Mouse (Mus musculus): ENCODE measurements at regions not wholly inside any gene's neighbourhood (a gene's known extent, or its start where the extent isn't known, plus 50 kb on each side); places are given as distances from the start of the nearest gene placed in this dataset.

GRCm38 (mm10) chr14:76188105-76188645, 77.5 kb downstream of the Nufip1 start:
- TF ChIP-seq EP300 (IDR thresholded peaks at IDR 0.05; ENCODE audit: low read depth in 1 of 2, low read length in 2 of 2): no peak
- no peak for TF ChIP-seq MXI1 (IDR thresholded peaks at IDR 0.05; ENCODE audit: low read depth, low read length)
- TF ChIP-seq SIN3A (IDR thresholded peaks at IDR 0.05; ENCODE audit: low read length): no peak
- no peak for TF ChIP-seq BHLHE40 (IDR thresholded peaks at IDR 0.05; ENCODE audit: borderline replicate concordance, low read depth, low read length)
- no peak for TF ChIP-seq KAT2A (conservative IDR thresholded peaks at IDR 0.05; ENCODE audit: low read depth, low read length)
- TF ChIP-seq NRF1 (IDR thresholded peaks at IDR 0.05; ENCODE audit: insufficient read depth, low read depth, low read length, poor library complexity, severe bottlenecking): no peak
- TF ChIP-seq MEF2A (IDR thresholded peaks at IDR 0.05; ENCODE audit: extremely low read depth, insufficient replicate concordance, low read depth, low read length, poor library complexity, severe bottlenecking): no peak
- no peak for TF ChIP-seq POLR2AphosphoS2 (IDR thresholded peaks at IDR 0.05; ENCODE audit: low read length)
- TF ChIP-seq ZC3H11A (IDR thresholded peaks at IDR 0.05; ENCODE audit: low read depth, low read length): no peak
- no peak for TF ChIP-seq MYC (IDR thresholded peaks at IDR 0.05; ENCODE audit: low read depth, low read length)

GRCm38 (mm10) chr14:76195324-76195723, 84.6 kb downstream of the Nufip1 start:
- no peak overlapping the region for H3K27ac ChIP-seq (ENCODE audit: control insufficient read depth, low read depth, low read length)
- H3K4me3 ChIP-seq (ENCODE audit: control insufficient read depth in 1 of 2, insufficient read depth in 1 of 2, low read depth in 2 of 2, low read length in 2 of 2): no peak overlapping the region
- no peaks in the 10 kb centered on the region for H3K9me3 ChIP-seq (replicated peaks; ENCODE audit: insufficient read depth, low read length)
- peaks cover 0 to 2% of the 10 kb centered on the region in 2 experiments; a peak in 2 of 4 replicates for H3K27me3 ChIP-seq (ENCODE audit: control insufficient read depth in 1 of 2, insufficient read depth in 2 of 2, low read length in 2 of 2)
- no peaks in the 10 kb centered on the region for H3K36me3 ChIP-seq (ENCODE audit: control insufficient read depth in 1 of 2, insufficient read depth in 2 of 2, low read length in 2 of 2)
- no peaks in the 10 kb centered on the region for H3K79me2 ChIP-seq (ENCODE audit: control insufficient read depth, insufficient read depth, low read length, poor library complexity)
- H3K4me1 ChIP-seq (ENCODE audit: control insufficient read depth in 1 of 2, insufficient read depth in 2 of 2, low read length in 2 of 2): no peaks in the 10 kb centered on the region
- TF ChIP-seq CHD1 (IDR thresholded peaks at IDR 0.05; ENCODE audit: low read depth, low read length) (no peak), HCFC1 (IDR thresholded peaks at IDR 0.05; ENCODE audit: low read depth, low read length) (no peak), RAD21 (IDR thresholded peaks at IDR 0.05; ENCODE audit: low read depth, low read length) (no peak), ZMIZ1 (IDR thresholded peaks at IDR 0.05; ENCODE audit: low read depth, low read length) (no peak), POLR2A (IDR thresholded peaks at IDR 0.05; ENCODE audit: control insufficient read depth in 1 of 2, insufficient read depth in 1 of 2, low read depth in 1 of 2, low read length in 2 of 2, poor library complexity in 1 of 2) (no peak), MAFK (IDR thresholded peaks at IDR 0.05; ENCODE audit: borderline replicate concordance, low read depth, low read length) (no peak), GABPA (IDR thresholded peaks at IDR 0.05; ENCODE audit: low read depth, low read length) (no peak), ELF1 (IDR thresholded peaks at IDR 0.05; ENCODE audit: low read depth, low read length) (no peak), MYB (IDR thresholded peaks at IDR 0.05; ENCODE audit: low read depth, low read length) (no peak)
- no peak overlapping the region for H3K9ac ChIP-seq (ENCODE audit: control insufficient read depth, low read depth, low read length, poor library complexity, severe bottlenecking)
- DNase-seq (ENCODE audit: low read depth, low spot score): no peak

More at GRCm38 (mm10) chr14:76188105-76188645, 77.5 kb downstream of the Nufip1 start:
- no peaks in the 10 kb centered on the region for H3K79me2 ChIP-seq (ENCODE audit: control insufficient read depth, insufficient read depth, low read length, poor library complexity)
- DNase-seq (ENCODE audit: low read depth, low spot score): no peak
- no peaks in the 10 kb centered on the region for H3K9me3 ChIP-seq (replicated peaks; ENCODE audit: insufficient read depth, low read length)
- no peak overlapping the region for H3K4me3 ChIP-seq (ENCODE audit: control insufficient read depth in 1 of 2, insufficient read depth in 1 of 2, low read depth in 2 of 2, low read length in 2 of 2)
- H3K27ac ChIP-seq (ENCODE audit: control insufficient read depth, low read depth, low read length): no peak overlapping the region
- no peaks in the 10 kb centered on the region for H3K4me1 ChIP-seq (ENCODE audit: control insufficient read depth in 1 of 2, insufficient read depth in 2 of 2, low read length in 2 of 2)
- no peak overlapping the region for H3K9ac ChIP-seq (ENCODE audit: control insufficient read depth, low read depth, low read length, poor library complexity, severe bottlenecking)
- H3K27me3 ChIP-seq (ENCODE audit: control insufficient read depth in 1 of 2, insufficient read depth in 2 of 2, low read length in 2 of 2): peaks cover 0 to 2% of the 10 kb centered on the region in 2 experiments; a peak in 1 of 4 replicates
- no peaks in the 10 kb centered on the region for H3K36me3 ChIP-seq (ENCODE audit: control insufficient read depth in 1 of 2, insufficient read depth in 2 of 2, low read length in 2 of 2)
